Mouse (Mus musculus) gastrocnemius, adult 2 months (tissue): ENCODE measurements around the gene Mmab. TPM values are rescaled to one million over a fixed set of nuclear protein-coding genes. Genes with fewer than 3 reads are reported as not detected.

ENCODE experiments used
- DNase-seq: peaks from one replicate; pipeline ENCODE4 v3.0.0; 2022
- H3K27ac ChIP-seq: fragments of 200-600 bp; 2 replicates; pipeline ENCODE4 v1.8.1; 2022; ENCODE audit warnings: mild to moderate bottlenecking
- H3K4me3 ChIP-seq: fragments of 200-600 bp; 2 replicates; pipeline ENCODE4 v1.8.1; 2022; ENCODE audit warnings: mild to moderate bottlenecking, moderate library complexity
- CTCF ChIP-seq: fragments of 200-600 bp; IDR thresholded peaks from 2 replicates; pipeline ENCODE4 v1.8.1; 2022; ENCODE audit warnings: antibody characterized with exemption, mild to moderate bottlenecking, moderate library complexity
- intact Hi-C: fragments of 180-260 bp; cut with DNase I; formaldehyde crosslinking; loops from one replicate; pipeline ENCODE4 v1.15.1; 2025
- microRNA-seq: library from miRNA; unstranded; fragments of <30 nt; microRNA quantifications from one replicate; pipeline ENCODE4 v1.2.0, GENCODE M21; 2021
- total RNA-seq, 2 experiments: library from RNA; stranded (reverse); gene quantifications; 2 replicates each; pipeline ENCODE4 v1.2.3; 2021

The Mmab gene
- total RNA-seq, 2 experiments from 2014 or later = 17.3 to 19.0 TPM

DNA sequence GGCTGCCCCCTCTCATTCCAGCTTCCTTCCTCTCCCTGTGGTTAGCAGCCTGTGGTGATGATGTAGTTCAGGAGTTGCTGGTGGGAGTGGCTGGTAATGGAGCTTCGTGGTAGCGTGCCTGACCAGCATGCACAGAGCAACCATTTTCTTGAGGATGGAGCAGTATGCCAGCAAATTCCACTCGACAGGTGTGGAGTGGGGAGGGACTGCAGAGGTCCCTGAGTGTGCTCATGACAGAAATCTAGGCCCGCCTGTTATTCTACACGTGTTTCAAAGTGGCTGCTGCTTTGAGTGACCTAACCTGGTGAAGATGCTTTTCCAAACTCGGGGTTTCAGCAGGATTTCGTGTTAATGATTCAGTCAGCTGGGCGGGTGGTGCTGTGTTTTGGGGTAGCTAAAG is 59.4 kb downstream of the Mmab start:
- no peak for TF ChIP-seq CTCF
- no peak overlapping the region for H3K27ac ChIP-seq
- intact Hi-C loops = loop anchor here (5.0 kb wide), 2 partner anchors 58 to 72 kb away; partner anchors contain the start of genes Mmab and Mvk
- DNase-seq = no peak
- H3K4me3 ChIP-seq = no peak overlapping the region

GRCm38 (mm10) chr5:114383184-114383904 is 60.5 kb downstream of the Mmab start:
- Histone ChIP-seq H3K4me3 (no peak overlapping the region), H3K27ac (no peak overlapping the region)
- no peak for DNase-seq
- intact Hi-C loops = loop anchor here (1.0 to 5.0 kb wide), 3 partner anchors 27 to 71 kb away; partner anchors contain the start of genes Mmab and Mvk
- peak; percentile 78 for TF ChIP-seq CTCF

Small RNA genes lying within 50 kb of the gene (microRNA-seq; reads per million reads assigned to microRNA genes)
- gene Mir7027 = not detected

Other genes starting within 250 kb of the Mmab start
- gene Foxn4, start 170.3 kb downstream of the Mmab start, total RNA-seq = not detected
- under 1 TPM in 1 of 2 experiments, not detected in 1; 0.39 TPM for gene Myo1h, start 154.9 kb downstream of the Mmab start, total RNA-seq
- gene Kctd10, start 63.6 kb downstream of the Mmab start, total RNA-seq = 10 to 100 TPM; 16.8 to 21.1 TPM
- gene Ube3b, start 63.5 kb downstream of the Mmab start, total RNA-seq = 100 to 1,000 TPM; 116 to 120 TPM
- gene Mvk, start 209 bp upstream of the Mmab start, total RNA-seq = 10 to 100 TPM in 1 of 2 experiments, 1 to 10 TPM in 1; 9.6 to 10.3 TPM
- gene Fam222a, start 124.0 kb upstream of the Mmab start, total RNA-seq = 1 to 10 TPM in 1 of 2 experiments, under 1 TPM in 1; 0.18 to 1.1 TPM
- 1 to 10 TPM; 1.9 to 2.0 TPM for gene Trpv4, start 214.4 kb upstream of the Mmab start, total RNA-seq
- 10 to 100 TPM in 1 of 2 experiments, 1 to 10 TPM in 1; 6.7 to 10.8 TPM for gene Gltp, start 246.9 kb upstream of the Mmab start, total RNA-seq